Mouse (Mus musculus): ENCODE data around the gene Abhd4. TPM values are rescaled to one million over a fixed set of nuclear protein-coding genes. Genes with fewer than 3 reads are reported as not detected.

The Abhd4 gene
- total and polyA plus RNA-seq, 2 experiments: 22.1 to 38.4 TPM

- no peak overlapping the region for H3K9ac ChIP-seq (ENCODE audit: low read depth, low read length)
- WGBS: 63% methylated on average over 15 of the region's 15 CpGs
- H3K27ac ChIP-seq (replicated peaks; ENCODE audit: insufficient read depth, low read depth, low read length): no peak overlapping the region
- H3K27me3 ChIP-seq (ENCODE audit: control insufficient read depth, insufficient read depth, low read length): no peaks in the 10 kb centered on the region
- no peaks in the 10 kb centered on the region for H3K4me1 ChIP-seq (ENCODE audit: control insufficient read depth, insufficient read depth, low read length)
- no peak for DNase-seq (ENCODE audit: extremely low read depth, low read depth, low spot score)
- no peak overlapping the region for H3K4me3 ChIP-seq (ENCODE audit: insufficient read depth, low read depth, low read length)
- H3K36me3 ChIP-seq (ENCODE audit: control insufficient read depth, insufficient read depth, low read length): no peaks in the 10 kb centered on the region
- TF ChIP-seq POLR2A (IDR thresholded peaks at IDR 0.05; ENCODE audit: extremely low read depth, insufficient read depth, low read length) (no peak), CTCF (IDR thresholded peaks at IDR 0.05; ENCODE audit: low read depth, low read length) (no peak)
- no peaks in the 10 kb centered on the region for H3K79me2 ChIP-seq (ENCODE audit: control insufficient read depth, insufficient read depth, low read length)
Measured at GRCm38 (mm10) chr14:54206750-54207550, 47.0 kb upstream of the Abhd4 start.

GRCm38 (mm10) chr14:54207924-54208323 is 46.1 kb upstream of the Abhd4 start:
- WGBS: 79% methylated on average over 5 of the region's 5 CpGs
- Histone ChIP-seq H3K36me3 (ENCODE audit: control insufficient read depth, insufficient read depth, low read length) (no peaks in the 10 kb centered on the region), H3K27me3 (ENCODE audit: control insufficient read depth, insufficient read depth, low read length) (no peaks in the 10 kb centered on the region), H3K4me3 (ENCODE audit: insufficient read depth, low read depth, low read length) (no peak overlapping the region), H3K79me2 (ENCODE audit: control insufficient read depth, insufficient read depth, low read length) (no peaks in the 10 kb centered on the region), H3K9ac (ENCODE audit: low read depth, low read length) (no peak overlapping the region), H3K27ac (replicated peaks; ENCODE audit: insufficient read depth, low read depth, low read length) (no peak overlapping the region), H3K4me1 (ENCODE audit: control insufficient read depth, insufficient read depth, low read length) (no peaks in the 10 kb centered on the region)
- DNase-seq (ENCODE audit: extremely low read depth, low read depth, low spot score): no peak
- TF ChIP-seq CTCF (IDR thresholded peaks at IDR 0.05; ENCODE audit: low read depth, low read length) (no peak), POLR2A (IDR thresholded peaks at IDR 0.05; ENCODE audit: extremely low read depth, insufficient read depth, low read length) (no peak)

- Histone ChIP-seq H3K9ac (ENCODE audit: low read depth, low read length) (no peak overlapping the region), H3K36me3 (ENCODE audit: control insufficient read depth, insufficient read depth, low read length) (no peaks in the 10 kb centered on the region), H3K27me3 (ENCODE audit: control insufficient read depth, insufficient read depth, low read length) (no peaks in the 10 kb centered on the region), H3K4me3 (ENCODE audit: insufficient read depth, low read depth, low read length) (no peak overlapping the region), H3K4me1 (ENCODE audit: control insufficient read depth, insufficient read depth, low read length) (no peaks in the 10 kb centered on the region), H3K79me2 (ENCODE audit: control insufficient read depth, insufficient read depth, low read length) (no peaks in the 10 kb centered on the region), H3K27ac (replicated peaks; ENCODE audit: insufficient read depth, low read depth, low read length) (no peak overlapping the region)
- 81% methylated on average over 6 of the region's 6 CpGs for WGBS
- no peak for DNase-seq (ENCODE audit: extremely low read depth, low read depth, low spot score)
- TF ChIP-seq POLR2A (IDR thresholded peaks at IDR 0.05; ENCODE audit: extremely low read depth, insufficient read depth, low read length) (no peak), CTCF (IDR thresholded peaks at IDR 0.05; ENCODE audit: low read depth, low read length) (no peak)
Measured at GRCm38 (mm10) chr14:54208741-54209140, 45.2 kb upstream of the Abhd4 start.

GRCm38 (mm10) chr14:54209932-54210331 is 44.1 kb upstream of the Abhd4 start:
- no peak for DNase-seq (ENCODE audit: extremely low read depth, low read depth, low spot score)
- Histone ChIP-seq H3K27me3 (ENCODE audit: control insufficient read depth, insufficient read depth, low read length) (no peaks in the 10 kb centered on the region), H3K79me2 (ENCODE audit: control insufficient read depth, insufficient read depth, low read length) (no peaks in the 10 kb centered on the region), H3K36me3 (ENCODE audit: control insufficient read depth, insufficient read depth, low read length) (no peaks in the 10 kb centered on the region), H3K4me1 (ENCODE audit: control insufficient read depth, insufficient read depth, low read length) (0 out of 2 replicates have a peak, but pooled peaks cover 1% of the 10 kb centered on the region), H3K9ac (ENCODE audit: low read depth, low read length) (no peak overlapping the region), H3K4me3 (ENCODE audit: insufficient read depth, low read depth, low read length) (no peak overlapping the region), H3K27ac (replicated peaks; ENCODE audit: insufficient read depth, low read depth, low read length) (no peak overlapping the region)
- WGBS: 83% methylated on average over 5 of the region's 5 CpGs
- TF ChIP-seq CTCF (IDR thresholded peaks at IDR 0.05; ENCODE audit: low read depth, low read length): no peak
- TF ChIP-seq POLR2A (IDR thresholded peaks at IDR 0.05; ENCODE audit: extremely low read depth, insufficient read depth, low read length): no peak

- Histone ChIP-seq H3K27ac (replicated peaks; ENCODE audit: insufficient read depth, low read depth, low read length) (no peak overlapping the region), H3K27me3 (ENCODE audit: control insufficient read depth, insufficient read depth, low read length) (no peaks in the 10 kb centered on the region), H3K36me3 (ENCODE audit: control insufficient read depth, insufficient read depth, low read length) (no peaks in the 10 kb centered on the region), H3K9ac (ENCODE audit: low read depth, low read length) (no peak overlapping the region), H3K79me2 (ENCODE audit: control insufficient read depth, insufficient read depth, low read length) (no peaks in the 10 kb centered on the region), H3K4me1 (ENCODE audit: control insufficient read depth, insufficient read depth, low read length) (0 out of 2 replicates have a peak, but pooled peaks cover 2% of the 10 kb centered on the region), H3K4me3 (ENCODE audit: insufficient read depth, low read depth, low read length) (no peak overlapping the region)
- DNase-seq (ENCODE audit: extremely low read depth, low read depth, low spot score): no peak
- TF ChIP-seq CTCF (IDR thresholded peaks at IDR 0.05; ENCODE audit: low read depth, low read length): no peak
- no peak for TF ChIP-seq POLR2A (IDR thresholded peaks at IDR 0.05; ENCODE audit: extremely low read depth, insufficient read depth, low read length)
- 79% methylated on average over 2 of the region's 2 CpGs for WGBS
Measured at GRCm38 (mm10) chr14:54210401-54210800, 43.6 kb upstream of the Abhd4 start.

- H3K79me2 ChIP-seq (ENCODE audit: control insufficient read depth, insufficient read depth, low read length): no peaks in the 10 kb centered on the region
- H3K36me3 ChIP-seq (ENCODE audit: control insufficient read depth, insufficient read depth, low read length): no peaks in the 10 kb centered on the region
- 0 out of 2 replicates have a peak, but pooled peaks cover 2% of the 10 kb centered on the region for H3K4me1 ChIP-seq (ENCODE audit: control insufficient read depth, insufficient read depth, low read length)
- DNase-seq (ENCODE audit: extremely low read depth, low read depth, low spot score): no peak
- H3K27me3 ChIP-seq (ENCODE audit: control insufficient read depth, insufficient read depth, low read length): no peaks in the 10 kb centered on the region
- H3K27ac ChIP-seq (replicated peaks; ENCODE audit: insufficient read depth, low read depth, low read length): no peak overlapping the region
- H3K4me3 ChIP-seq (ENCODE audit: insufficient read depth, low read depth, low read length): no peak overlapping the region
- TF ChIP-seq POLR2A (IDR thresholded peaks at IDR 0.05; ENCODE audit: extremely low read depth, insufficient read depth, low read length) (no peak), CTCF (IDR thresholded peaks at IDR 0.05; ENCODE audit: low read depth, low read length) (no peak)
- H3K9ac ChIP-seq (ENCODE audit: low read depth, low read length): no peak overlapping the region
- 91% methylated on average over 8 of the region's 8 CpGs for WGBS
Measured at GRCm38 (mm10) chr14:54211199-54211598, 42.8 kb upstream of the Abhd4 start.
